Mouse (Mus musculus) left cerebral cortex, adult 11 months (tissue): ENCODE results near the gene Klrc1.
"Not testable (repeated sequence)": the region's sequence is repeated elsewhere in the genome, so short reads cannot be mapped to it uniquely, and the experiment has no call there.

ENCODE experiments used
- DNase-seq: peaks from one replicate; pipeline ENCODE4 v3.0.0; 2022; ENCODE audit warnings: low spot score

Klrc1 gene

DNA sequence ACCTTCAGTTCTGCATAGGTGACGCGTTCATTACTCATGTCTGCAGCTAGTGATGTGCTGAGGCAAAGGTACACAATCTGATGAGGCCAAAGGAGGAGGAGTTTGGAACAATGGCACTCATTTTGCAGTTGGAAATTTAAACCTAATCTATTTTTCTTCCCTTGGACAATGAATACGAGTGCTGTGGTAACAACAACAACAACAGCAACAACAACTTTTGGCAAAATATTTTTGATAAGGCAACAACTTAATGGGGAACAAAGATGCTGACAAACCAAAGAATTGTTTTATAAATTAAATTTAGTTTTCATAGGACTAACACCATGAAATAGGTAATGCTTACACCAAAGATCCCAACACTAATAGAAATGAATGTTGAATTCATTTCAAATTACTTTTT, at the start of gene Klrc1:
Klrc1 (minus strand) TSS at position 101 of the 400 bp plus-strand sequence.
- DNase-seq: no peak

GRCm38 (mm10) chr6:129727237-129727636, 48.5 kb upstream of the Klrc1 start:
- DNase-seq: no peak

- no peak for DNase-seq
Measured at GRCm38 (mm10) chr6:129721390-129721789, 42.6 kb upstream of the Klrc1 start.

DNA sequence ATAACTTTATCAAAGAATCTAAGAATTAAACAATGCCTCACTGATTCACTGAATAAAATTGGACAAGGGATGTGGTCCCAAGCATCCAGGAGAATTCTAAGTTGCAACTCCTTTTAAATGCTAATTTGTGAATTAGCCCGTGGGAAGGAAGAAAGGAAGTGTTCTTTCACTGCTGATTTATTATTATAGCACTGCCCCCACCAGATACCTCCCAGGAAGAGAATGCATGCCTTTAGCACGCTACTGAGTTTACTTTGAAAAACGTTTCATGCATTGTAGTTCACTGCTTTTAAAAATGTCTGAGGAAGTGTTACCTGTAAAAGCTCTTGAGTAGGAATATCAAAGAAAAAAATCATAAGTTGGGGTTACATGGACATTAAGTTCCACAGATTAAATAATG, 41.7 kb upstream of the Klrc1 start:
- no peak for DNase-seq

- no peak for DNase-seq
Measured at GRCm38 (mm10) chr6:129717032-129717431, 38.3 kb upstream of the Klrc1 start, which contains the start of gene Klri1. Klri1 (minus strand) TSS chr6:129717132.

GRCm38 (mm10) chr6:129713566-129713965, 34.8 kb upstream of the Klrc1 start:
- no peak for DNase-seq

- DNase-seq: not testable (repeated sequence)
Measured at GRCm38 (mm10) chr6:129691436-129691835, 12.7 kb upstream of the Klrc1 start.

DNA sequence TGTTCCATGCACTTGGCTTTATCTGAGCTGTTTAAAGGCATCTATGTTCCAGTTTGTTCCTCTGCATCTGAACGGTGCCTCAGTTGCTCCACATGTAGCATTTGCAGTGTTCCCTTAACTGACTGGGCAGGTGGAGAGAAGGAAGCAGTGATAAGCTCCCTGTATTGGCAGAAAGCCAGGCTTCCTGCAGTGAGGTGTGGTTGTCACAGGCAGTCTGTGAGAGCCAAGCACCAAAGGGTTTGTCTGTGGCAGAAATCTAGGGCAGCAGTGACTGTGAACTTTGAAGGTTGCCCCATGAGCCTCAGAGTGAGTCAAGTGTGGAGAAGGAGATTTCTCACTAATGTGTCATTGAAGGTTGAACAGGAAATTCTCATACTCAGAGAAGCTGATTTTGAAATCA, 1.6 kb upstream of the Klrc1 start:
- DNase-seq: no peak

DNA sequence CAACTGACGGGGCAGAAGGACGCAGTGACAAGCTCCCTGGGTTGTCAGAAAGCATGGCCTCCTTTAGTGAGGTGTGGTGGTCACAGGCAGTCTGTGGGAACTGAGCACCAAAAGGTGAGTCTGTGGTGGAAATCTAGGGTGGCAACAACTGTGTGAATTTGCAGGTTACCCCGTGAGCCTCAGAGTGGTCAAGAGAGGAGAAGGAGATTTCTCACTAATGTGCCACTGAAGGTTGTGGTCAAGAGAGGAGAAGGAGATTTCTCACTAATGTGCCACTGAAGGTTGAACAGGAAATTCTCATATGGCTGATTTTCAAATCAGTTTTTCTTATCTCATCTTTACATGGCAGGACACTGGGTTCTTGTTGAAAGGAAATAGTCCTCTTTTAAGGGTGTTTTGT, 17.5 kb downstream of the Klrc1 start:
- DNase-seq: not testable (repeated sequence)

DNA sequence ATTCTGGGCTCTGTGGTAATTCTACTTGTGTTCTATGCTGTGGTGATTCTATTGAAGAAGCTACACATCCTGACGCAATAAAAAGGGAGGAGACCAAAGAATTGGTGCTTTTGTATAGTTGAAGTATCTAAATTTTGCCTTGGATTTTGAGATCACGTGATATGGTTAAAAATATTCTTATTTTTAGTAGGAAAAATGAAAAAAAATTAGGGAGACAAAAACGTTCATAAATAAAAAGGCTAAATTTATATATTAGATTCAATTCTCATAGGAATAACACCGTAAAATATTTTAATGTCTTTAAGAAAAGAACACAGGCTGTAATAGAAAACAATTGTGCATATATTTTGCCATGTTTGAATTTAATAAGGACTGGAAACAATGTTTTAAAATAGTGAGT, 18.2 kb downstream of the Klrc1 start, which contains the start of gene Klrc2:
Klrc2 (minus strand) TSS at position 101 of the 400 bp plus-strand sequence.
- DNase-seq: not testable (repeated sequence)

DNA sequence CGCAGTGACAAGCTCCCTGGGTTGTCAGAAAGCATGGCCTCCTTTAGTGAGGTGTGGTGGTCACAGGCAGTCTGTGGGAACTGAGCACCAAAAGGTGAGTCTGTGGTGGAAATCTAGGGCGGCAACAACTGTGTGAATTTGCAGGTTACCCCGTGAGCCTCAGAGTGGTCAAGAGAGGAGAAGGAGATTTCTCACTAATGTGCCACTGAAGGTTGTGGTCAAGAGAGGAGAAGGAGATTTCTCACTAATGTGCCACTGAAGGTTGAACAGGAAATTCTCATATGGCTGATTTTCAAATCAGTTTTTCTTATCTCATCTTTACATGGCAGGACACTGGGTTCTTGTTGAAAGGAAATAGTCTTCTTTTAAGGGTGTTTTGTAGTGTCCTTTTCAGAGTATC, 34.7 kb downstream of the Klrc1 start:
- DNase-seq: not testable (repeated sequence)

DNA sequence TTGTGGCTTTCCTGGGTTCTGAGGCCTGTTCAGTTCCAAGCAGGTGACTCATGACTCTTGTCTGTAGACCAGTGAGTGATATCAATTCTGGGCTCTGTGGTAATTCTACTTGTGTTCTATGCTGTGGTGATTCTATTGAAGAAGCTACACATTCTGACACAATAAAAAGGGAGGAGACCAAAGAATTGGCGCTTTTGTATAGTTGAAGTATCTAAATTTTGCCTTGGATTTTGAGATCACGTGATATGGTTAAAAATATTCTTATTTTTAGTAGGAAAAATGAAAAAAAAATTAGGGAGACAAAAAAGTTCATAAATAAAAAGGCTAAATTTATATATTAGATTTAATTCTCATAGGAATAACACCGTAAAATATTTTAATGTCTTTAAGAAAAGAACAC, 35.5 kb downstream of the Klrc1 start, which contains the start of gene Klrc3:
Klrc3 (minus strand) TSS at position 101 of the 400 bp plus-strand sequence.
- not testable (repeated sequence) for DNase-seq

DNA sequence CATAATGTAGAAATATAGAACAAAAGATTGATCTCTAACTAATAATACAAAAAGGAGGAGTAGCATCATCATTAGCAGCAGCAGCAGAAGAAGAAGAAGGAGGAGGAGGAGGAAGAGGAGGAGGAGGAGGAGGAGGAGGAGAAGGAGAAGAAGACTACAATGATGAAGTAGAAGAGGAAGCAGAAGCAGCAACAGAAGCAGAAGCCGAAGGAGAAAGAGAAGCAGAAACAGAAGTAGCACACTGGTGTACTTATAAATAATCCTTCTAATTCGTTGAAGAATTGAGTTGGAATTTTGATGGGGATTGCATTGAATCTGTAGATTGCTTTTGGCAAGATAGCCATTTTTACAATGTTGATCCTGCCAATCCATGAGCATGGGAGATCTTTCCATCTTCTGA, 47.7 kb downstream of the Klrc1 start:
- not testable (repeated sequence) for DNase-seq

DNA sequence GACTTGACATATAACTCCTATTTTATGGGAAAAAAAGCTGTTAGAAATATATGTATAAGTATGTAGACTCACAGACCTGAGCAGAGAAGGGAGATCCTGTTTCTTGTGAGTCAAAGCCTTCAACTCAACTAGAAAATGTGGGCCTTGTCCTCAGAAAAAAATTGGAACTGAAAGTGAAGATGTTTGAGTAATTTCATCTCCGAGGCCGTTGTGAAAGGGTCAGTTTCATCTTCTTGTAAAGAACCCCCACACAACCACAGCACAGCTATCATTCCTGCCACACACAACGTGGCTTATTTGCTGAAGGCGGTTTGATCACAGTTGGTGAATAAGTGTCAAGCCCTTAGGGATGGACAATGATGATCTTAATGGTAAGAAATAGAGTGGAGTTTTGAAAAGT, 55.0 kb downstream of the Klrc1 start, which contains the start of gene Klrk1:
Klrk1 (minus strand) TSS at position 130 of the 400 bp plus-strand sequence.
- DNase-seq: no peak
